Mouse (Mus musculus) hindbrain, embryonic 10.5 days (tissue): ENCODE results near the gene D630003M21Rik. TPM values are rescaled to one million over a fixed set of nuclear protein-coding genes. Genes with fewer than 3 reads are reported as not detected.

Source experiments
- DNase-seq: peaks from one replicate; pipeline ENCODE4 v3.0.0-alpha.2; 2017; ENCODE audit warnings: low spot score
- H3K27ac ChIP-seq: fragments of 300-500 bp; sonication (generic); 2 replicates; pipeline ENCODE4 v1.5.1; 2016; ENCODE audit warnings: mild to moderate bottlenecking, moderate library complexity
- H3K27me3 ChIP-seq: fragments of 300-500 bp; sonication (generic); 2 replicates; pipeline ENCODE4 v1.6.1; 2016; ENCODE audit warnings: mild to moderate bottlenecking; ENCODE audit not compliant: poor library complexity, insufficient read depth, severe bottlenecking
- H3K36me3 ChIP-seq: fragments of 300-500 bp; sonication (generic); 2 replicates; pipeline ENCODE4 v1.6.1; 2016; ENCODE audit warnings: mild to moderate bottlenecking, moderate library complexity
- H3K4me1 ChIP-seq: fragments of 300-500 bp; sonication (generic); replicated peaks from 2 replicates; pipeline ENCODE4 v1.6.1; 2016; ENCODE audit warnings: mild to moderate bottlenecking
- H3K4me3 ChIP-seq: fragments of 300-500 bp; sonication (generic); 2 replicates; pipeline ENCODE4 v1.5.1; 2016; ENCODE audit warnings: mild to moderate bottlenecking, moderate library complexity
- H3K9me3 ChIP-seq: fragments of 300-500 bp; sonication (generic); 2 replicates; pipeline ENCODE4 v1.6.1; 2016; ENCODE audit warnings: mild to moderate bottlenecking, moderate library complexity
- WGBS: fragments of 180-500 bp; shearing (Covaris S2); methylation state at CpG from one replicate; pipeline ENCODE4 v1.1.7; 2016; 5-methylcytosine and 5-hydroxymethylcytosine counted together
- polyA plus RNA-seq: library from polyadenylated mRNA; unstranded; fragments of >200 nt; fragmentation: Nextera tagmentation; extraction: Ambion mirVana; gene quantifications from 2 replicates; pipeline ENCODE4 v1.2.1, GENCODE M21; 2016

The D630003M21Rik gene
- polyA plus RNA-seq, 1 experiment from 2014 or later, result 4.9 TPM

GRCm38 (mm10) chr2:158183266-158183665 is 45.8 kb downstream of the D630003M21Rik start:
- Histone ChIP-seq H3K4me1 (peaks cover 22% of the 10 kb centered on the region), H3K36me3 (no peaks in the 10 kb centered on the region), H3K27ac (no peak overlapping the region), H3K27me3 (peaks cover 6% of the 10 kb centered on the region; the same call in 1 of the 2 replicates), H3K9me3 (no peaks in the 10 kb centered on the region), H3K4me3 (no peak overlapping the region)
- DNase-seq, result no peak
- 92% methylated on average over 8 of the region's 8 CpGs for WGBS

- Histone ChIP-seq H3K27me3 (peaks cover 6% of the 10 kb centered on the region; the same call in 1 of the 2 replicates), H3K4me1 (peaks cover 31% of the 10 kb centered on the region), H3K9me3 (no peaks in the 10 kb centered on the region), H3K36me3 (no peaks in the 10 kb centered on the region), H3K27ac (no peak overlapping the region), H3K4me3 (no peak overlapping the region)
- no peak for DNase-seq
- 69% methylated on average over 6 of the region's 6 CpGs for WGBS
Observed at GRCm38 (mm10) chr2:158181932-158182331, 47.1 kb downstream of the D630003M21Rik start.

- H3K4me3 ChIP-seq, result no peak overlapping the region
Observed at GRCm38 (mm10) chr2:158180797-158181196, 48.2 kb downstream of the D630003M21Rik start.

GRCm38 (mm10) chr2:158179370-158180111 is 49.5 kb downstream of the D630003M21Rik start:
- H3K4me1 ChIP-seq, result peaks cover 34% of the 10 kb centered on the region
- H3K9me3 ChIP-seq, result no peaks in the 10 kb centered on the region
- peak overlapping the region; percentile 50 for H3K4me3 ChIP-seq
- H3K27ac ChIP-seq, result peak overlapping the region; percentile 80
- WGBS, result 19% methylated on average over 18 of the region's 18 CpGs
- peaks cover 6% of the 10 kb centered on the region; the same call in 1 of the 2 replicates for H3K27me3 ChIP-seq
- no peaks in the 10 kb centered on the region for H3K36me3 ChIP-seq
- DNase-seq, result no peak

More at GRCm38 (mm10) chr2:158180797-158181196, 48.2 kb downstream of the D630003M21Rik start:
- Histone ChIP-seq H3K36me3 (no peaks in the 10 kb centered on the region), H3K4me1 (peaks cover 31% of the 10 kb centered on the region), H3K27me3 (peaks cover 6% of the 10 kb centered on the region; the same call in 1 of the 2 replicates), H3K27ac (no peak overlapping the region), H3K9me3 (no peaks in the 10 kb centered on the region)
- WGBS, result 45% methylated on average over 9 of the region's 9 CpGs
- DNase-seq, result peak; percentile 69

DNA sequence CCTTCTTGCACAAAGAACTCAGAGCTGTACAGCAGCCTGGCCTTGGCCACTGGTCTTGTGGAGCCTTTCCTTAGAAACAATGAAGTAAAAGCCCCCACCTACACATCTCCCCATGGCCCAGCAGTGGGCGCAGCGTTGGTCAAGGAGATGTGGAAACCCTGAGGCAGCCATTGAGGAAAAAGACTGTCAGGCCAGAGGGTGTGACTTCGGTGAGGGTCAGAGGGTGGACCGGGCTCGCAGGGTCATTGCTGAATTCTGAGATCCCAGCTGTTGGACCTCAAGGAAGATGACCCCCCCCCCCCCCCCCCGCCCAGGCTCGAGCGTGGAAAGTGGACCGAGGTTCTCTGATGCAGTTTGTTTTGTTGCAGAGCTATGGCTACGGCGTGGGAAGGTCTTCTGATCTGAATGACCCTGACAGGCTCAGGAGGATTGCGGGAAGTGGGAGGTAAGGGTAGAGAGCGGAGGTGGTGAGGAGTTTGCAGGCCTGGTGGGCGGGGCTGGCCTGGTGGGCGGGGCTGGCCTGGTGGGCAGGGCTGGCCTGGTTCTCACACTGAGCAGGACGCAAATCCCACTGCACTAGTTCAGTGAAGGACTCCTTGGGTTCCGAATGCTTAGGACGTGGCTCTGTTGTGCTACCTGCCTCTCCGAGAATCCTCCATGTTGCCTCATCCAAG is 50.2 kb downstream of the D630003M21Rik start:
- H3K4me1 ChIP-seq, result peaks cover 33% of the 10 kb centered on the region
- no peaks in the 10 kb centered on the region for H3K9me3 ChIP-seq
- 9% methylated on average over 19 of the region's 19 CpGs for WGBS
- peak overlapping the region; percentile 80 for H3K27ac ChIP-seq
- no peaks in the 10 kb centered on the region for H3K36me3 ChIP-seq
- peak overlapping the region; percentile 50 for H3K4me3 ChIP-seq
- peak; percentile 82 for DNase-seq
- H3K27me3 ChIP-seq, result peaks cover 6% of the 10 kb centered on the region; the same call in 1 of the 2 replicates

DNA sequence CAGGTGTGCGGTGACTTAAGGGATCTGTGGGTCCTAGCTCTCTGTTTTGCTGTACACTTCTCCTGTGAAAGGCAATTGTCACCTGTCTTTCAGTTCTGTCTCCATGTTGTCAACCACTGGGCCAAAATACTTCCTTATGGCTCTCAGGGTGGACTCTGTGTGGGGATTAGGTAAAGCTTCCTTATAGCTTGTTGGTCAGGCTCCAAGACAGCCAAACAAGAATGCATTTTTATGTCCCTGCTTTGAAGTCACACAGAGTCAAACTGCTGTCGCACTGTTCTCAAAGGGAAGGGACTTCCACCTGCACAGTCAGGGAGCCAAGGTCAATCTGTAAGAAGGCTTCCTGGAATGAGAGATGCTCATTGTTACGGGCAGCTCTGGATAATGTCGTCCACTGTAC is 50.9 kb downstream of the D630003M21Rik start:
- 0 out of 2 replicates have a peak overlapping the region, but pooled peaks have one; percentile 80 for H3K27ac ChIP-seq
- 81% methylated on average over 4 of the region's 4 CpGs for WGBS
- H3K4me1 ChIP-seq, result peaks cover 31% of the 10 kb centered on the region
- no peaks in the 10 kb centered on the region for H3K36me3 ChIP-seq
- no peaks in the 10 kb centered on the region for H3K9me3 ChIP-seq
- H3K4me3 ChIP-seq, result no peak overlapping the region
- peaks cover 6% of the 10 kb centered on the region; the same call in 1 of the 2 replicates for H3K27me3 ChIP-seq
- DNase-seq, result no peak

GRCm38 (mm10) chr2:158177574-158177973 is 51.4 kb downstream of the D630003M21Rik start:
- H3K4me3 ChIP-seq, result no peak overlapping the region
- 47% methylated on average over 3 of the region's 3 CpGs for WGBS
- H3K27me3 ChIP-seq, result peaks cover 6% of the 10 kb centered on the region; the same call in 1 of the 2 replicates
- H3K4me1 ChIP-seq, result peaks cover 31% of the 10 kb centered on the region
- no peaks in the 10 kb centered on the region for H3K36me3 ChIP-seq
- DNase-seq, result no peak
- H3K27ac ChIP-seq, result no peak overlapping the region
- no peaks in the 10 kb centered on the region for H3K9me3 ChIP-seq

- Histone ChIP-seq H3K27ac (no peak overlapping the region), H3K4me3 (no peak overlapping the region), H3K36me3 (no peaks in the 10 kb centered on the region), H3K9me3 (no peaks in the 10 kb centered on the region; the same call in 1 of the 2 replicates), H3K4me1 (peaks cover 31% of the 10 kb centered on the region), H3K27me3 (peaks cover 6% of the 10 kb centered on the region; the same call in 1 of the 2 replicates)
- WGBS, result 92% methylated on average over 9 of the region's 9 CpGs
- no peak for DNase-seq
Observed at GRCm38 (mm10) chr2:158176763-158177162, 52.3 kb downstream of the D630003M21Rik start.

GRCm38 (mm10) chr2:158175433-158175832 is 53.6 kb downstream of the D630003M21Rik start:
- H3K9me3 ChIP-seq, result no peaks in the 10 kb centered on the region; the same call in 1 of the 2 replicates
- no peak for DNase-seq
- peaks cover 31% of the 10 kb centered on the region for H3K4me1 ChIP-seq
- 81% methylated on average over 3 of the region's 3 CpGs for WGBS
- no peak overlapping the region for H3K4me3 ChIP-seq
- H3K27me3 ChIP-seq, result peaks cover 6% of the 10 kb centered on the region; the same call in 1 of the 2 replicates
- H3K36me3 ChIP-seq, result no peaks in the 10 kb centered on the region
- H3K27ac ChIP-seq, result no peak overlapping the region

- no peak for DNase-seq
- no peak overlapping the region; the same call in 1 of the 2 replicates for H3K27ac ChIP-seq
- peaks cover 29% of the 10 kb centered on the region for H3K4me1 ChIP-seq
Observed at GRCm38 (mm10) chr2:158174958-158175357, 54.1 kb downstream of the D630003M21Rik start.

GRCm38 (mm10) chr2:158174438-158174837 is 54.6 kb downstream of the D630003M21Rik start:
- H3K4me3 ChIP-seq, result no peak overlapping the region
- no peaks in the 10 kb centered on the region; the same call in 1 of the 2 replicates for H3K27me3 ChIP-seq
- WGBS, result 86% methylated on average over 5 of the region's 5 CpGs
- H3K9me3 ChIP-seq, result no peaks in the 10 kb centered on the region; the same call in 1 of the 2 replicates
- peaks cover 23% of the 10 kb centered on the region for H3K4me1 ChIP-seq
- no peak for DNase-seq
- H3K36me3 ChIP-seq, result no peaks in the 10 kb centered on the region
- no peak overlapping the region; the same call in 1 of the 2 replicates for H3K27ac ChIP-seq

More at GRCm38 (mm10) chr2:158174958-158175357, 54.1 kb downstream of the D630003M21Rik start:
- no peaks in the 10 kb centered on the region for H3K36me3 ChIP-seq
- WGBS, result 92% methylated on average over 15 of the region's 15 CpGs
- no peak overlapping the region for H3K4me3 ChIP-seq
- peaks cover under 1% of the 10 kb centered on the region; the same call in 1 of the 2 replicates for H3K27me3 ChIP-seq
- no peaks in the 10 kb centered on the region; the same call in 1 of the 2 replicates for H3K9me3 ChIP-seq

DNA sequence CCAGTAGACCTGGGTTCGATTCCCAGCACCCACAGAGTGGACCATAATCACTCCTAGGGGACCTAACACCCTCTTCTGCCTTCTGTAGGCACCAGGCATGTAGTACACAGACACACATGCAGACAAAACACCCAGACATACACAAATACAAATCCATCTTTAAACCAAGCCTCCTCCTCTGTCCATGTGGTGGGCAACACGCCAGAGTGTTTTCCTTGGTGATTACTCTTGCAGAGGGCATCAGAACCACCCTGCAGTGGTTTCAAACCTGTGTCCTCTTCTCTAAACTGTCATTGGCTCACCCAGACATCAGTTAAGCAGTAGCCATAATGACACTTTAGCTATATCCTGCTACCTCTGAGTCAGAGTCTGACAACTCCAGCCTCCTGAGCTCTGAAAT is 58.6 kb downstream of the D630003M21Rik start:
- Histone ChIP-seq H3K4me3 (no peak overlapping the region), H3K4me1 (peaks cover 14% of the 10 kb centered on the region; the same call in 1 of the 2 replicates), H3K27me3 (no peaks in the 10 kb centered on the region), H3K36me3 (no peaks in the 10 kb centered on the region), H3K27ac (no peak overlapping the region), H3K9me3 (no peaks in the 10 kb centered on the region; the same call in 1 of the 2 replicates)
- DNase-seq, result no peak
- WGBS, result 90% methylated on average over 2 of the region's 2 CpGs
